Mouse (Mus musculus): ENCODE measurements around the gene Kcnh6. TPM values are rescaled to one million over a fixed set of nuclear protein-coding genes. Genes with fewer than 3 reads are reported as not detected.

Gene Kcnh6
- polyA plus RNA-seq, 1 experiment from 2014 or later, result 2.2 TPM

GRCm38 (mm10) chr11:106076321-106076720, 68.4 kb downstream of the Kcnh6 start:
- peak; percentile 47; the same call in 1 of the 2 replicates for ATAC-seq
- Histone ChIP-seq H3K27ac (no peak overlapping the region), H3K4me2 (replicated peaks) (no peak overlapping the region), H3K36me3 (peaks cover 5% of the 10 kb centered on the region; the same call in 1 of the 2 replicates), H3K9ac (no peak overlapping the region), H3K4me3 (replicated peaks) (no peak overlapping the region), H3K4me1 (replicated peaks) (no peaks in the 10 kb centered on the region), H3K9me3 (no peaks in the 10 kb centered on the region), H3K27me3 (replicated peaks) (no peaks in the 10 kb centered on the region)
- 3% methylated on average over 4 of the region's 4 CpGs for WGBS

Other genes with a start within 250 kb of the Kcnh6 start
- 44.0 and 45.5 TPM in 2 replicates for gene Cyb561, start 54.8 kb upstream of the Kcnh6 start, polyA plus RNA-seq (2015; fragmentation: Nextera tagmentation; extraction: Ambion mirVana)
- gene Ace, start 40.2 kb upstream of the Kcnh6 start, polyA plus RNA-seq (2015; fragmentation: Nextera tagmentation; extraction: Ambion mirVana), result 6.9 and 11.1 TPM in 2 replicates
- not detected in 2 replicates for gene Ace3, start 13.4 kb upstream of the Kcnh6 start, polyA plus RNA-seq (2015; fragmentation: Nextera tagmentation; extraction: Ambion mirVana)
- gene Dcaf7, start 28.7 kb downstream of the Kcnh6 start, polyA plus RNA-seq (2015; fragmentation: Nextera tagmentation; extraction: Ambion mirVana), result 51.6 and 52.3 TPM in 2 replicates
- gene Taco1, start 57.9 kb downstream of the Kcnh6 start, polyA plus RNA-seq (2015; fragmentation: Nextera tagmentation; extraction: Ambion mirVana), result 12.0 and 14.0 TPM in 2 replicates
- gene Map3k3, start 76.5 kb downstream of the Kcnh6 start, polyA plus RNA-seq (2015; fragmentation: Nextera tagmentation; extraction: Ambion mirVana), result 14.2 and 18.0 TPM in 2 replicates
- not detected in 2 replicates for gene Gm10840, start 152.7 kb downstream of the Kcnh6 start, polyA plus RNA-seq (2015; fragmentation: Nextera tagmentation; extraction: Ambion mirVana)
- gene Limd2, start 152.7 kb downstream of the Kcnh6 start, polyA plus RNA-seq (2015; fragmentation: Nextera tagmentation; extraction: Ambion mirVana), result 94.0 and 108 TPM in 2 replicates
- gene Strada, start 194.0 kb downstream of the Kcnh6 start, polyA plus RNA-seq (2015; fragmentation: Nextera tagmentation; extraction: Ambion mirVana), result 14.0 and 14.9 TPM in 2 replicates
- gene Ccdc47, start 208.2 kb downstream of the Kcnh6 start, polyA plus RNA-seq (2015; fragmentation: Nextera tagmentation; extraction: Ambion mirVana), result 88.6 and 91.5 TPM in 2 replicates
- 58.1 and 62.9 TPM in 2 replicates for gene Ddx42, start 208.8 kb downstream of the Kcnh6 start, polyA plus RNA-seq (2015; fragmentation: Nextera tagmentation; extraction: Ambion mirVana)
- 52.5 and 56.3 TPM in 2 replicates for gene Ftsj3, start 248.0 kb downstream of the Kcnh6 start, polyA plus RNA-seq (2015; fragmentation: Nextera tagmentation; extraction: Ambion mirVana)
- 247 and 259 TPM in 2 replicates for gene Psmc5, start 248.0 kb downstream of the Kcnh6 start, polyA plus RNA-seq (2015; fragmentation: Nextera tagmentation; extraction: Ambion mirVana)

All from intestine, embryonic 15.5 days (tissue).